ENCODE assay signal across 7 mouse cellular contexts in genomic region chr10:81284719-81285118, GRCm38 (mm10). TPM values are rescaled to one million over a fixed set of nuclear protein-coding genes. Genes with fewer than 3 reads are reported as not detected.
DNase-seq lines count a peak whose midpoint lies in the region; ATAC-seq lines count a peak whose summit lies in the region.

No protein-coding gene starts in this region.

- peak; percentile 11; the same call in 1 of the 2 replicates for ATAC-seq in embryonic facial prominence, embryonic 13.5 days (ENCODE audit: insufficient number of reproducible peaks, insufficient read depth, low FRiP score, low TSS enrichment, low read depth)
- no peak for ATAC-seq in forebrain, embryonic 15.5 days (replicated peaks)

- peak; percentile 79 for DNase-seq in kidney, postnatal 10 days
- DNase-seq in lung, postnatal 4 days: peak; percentile 68 to 83
- no peak for DNase-seq in ovary, postnatal 36 days (ENCODE audit: low spot score)
- no peak for DNase-seq in adrenal gland, postnatal 36 days
- no peak for DNase-seq in right cerebral cortex, postnatal 36 days (ENCODE audit: low spot score in 2 of 2)

- H3K27ac ChIP-seq in embryonic facial prominence, embryonic 13.5 days: peak overlapping the region; percentile 16; the same call in 1 of the 2 replicates
- no peak overlapping the region for H3K27ac ChIP-seq in forebrain, embryonic 15.5 days (replicated peaks)

- H3K9me3 ChIP-seq in embryonic facial prominence, embryonic 13.5 days: no peaks in the 10 kb centered on the region
- no peaks in the 10 kb centered on the region for H3K9me3 ChIP-seq in forebrain, embryonic 15.5 days

- WGBS in embryonic facial prominence, embryonic 13.5 days: 5% methylated on average over 17 of the region's 17 CpGs
- 15% methylated on average over 17 of the region's 17 CpGs for WGBS in forebrain, embryonic 15.5 days

- H3K4me1 ChIP-seq in embryonic facial prominence, embryonic 13.5 days: peaks cover 26% of the 10 kb centered on the region; the same call in 1 of the 2 replicates
- peaks cover 15% of the 10 kb centered on the region for H3K4me1 ChIP-seq in forebrain, embryonic 15.5 days

- peaks cover 66% of the 10 kb centered on the region for H3K27me3 ChIP-seq in embryonic facial prominence, embryonic 13.5 days
- peaks cover 7% of the 10 kb centered on the region; the same call in 1 of the 2 replicates for H3K27me3 ChIP-seq in forebrain, embryonic 15.5 days

- H3K4me2 ChIP-seq in embryonic facial prominence, embryonic 13.5 days: peak overlapping the region; percentile 72
- H3K4me2 ChIP-seq in forebrain, embryonic 15.5 days (replicated peaks): peak overlapping the region; percentile 86

- H3K36me3 ChIP-seq in embryonic facial prominence, embryonic 13.5 days: no peaks in the 10 kb centered on the region
- H3K36me3 ChIP-seq in forebrain, embryonic 15.5 days: no peaks in the 10 kb centered on the region

- no peak overlapping the region for H3K9ac ChIP-seq in embryonic facial prominence, embryonic 13.5 days
- no peak overlapping the region for H3K9ac ChIP-seq in forebrain, embryonic 15.5 days (replicated peaks)

- H3K4me3 ChIP-seq in embryonic facial prominence, embryonic 13.5 days: peak overlapping the region; percentile 44; the same call in 1 of the 2 replicates
- H3K4me3 ChIP-seq in forebrain, embryonic 15.5 days: peak overlapping the region; percentile 54; the same call in 1 of the 2 replicates

RNA-seq across cellular contexts. Expression of gene Tjp3, which starts 6.7 kb away (rescaled TPM):
- polyA plus RNA-seq in embryonic facial prominence, embryonic 13.5 days (2015; fragmentation: Nextera tagmentation; extraction: Ambion mirVana): 5.0 and 7.2 TPM in 2 replicates
- polyA plus RNA-seq in forebrain, embryonic 15.5 days (2015; fragmentation: Nextera tagmentation; extraction: Ambion mirVana): 8.5 and 9.0 TPM in 2 replicates
- total RNA-seq in adrenal gland, postnatal 36 days (2021): under 1 TPM; 0.23 to 0.26 TPM

RNA-seq across cellular contexts. Expression of gene Pip5k1c, which starts 8.0 kb away (rescaled TPM):
- polyA plus RNA-seq in embryonic facial prominence, embryonic 13.5 days (2015; fragmentation: Nextera tagmentation; extraction: Ambion mirVana): 56.0 and 57.6 TPM in 2 replicates
- polyA plus RNA-seq in forebrain, embryonic 15.5 days (2015; fragmentation: Nextera tagmentation; extraction: Ambion mirVana): 123 and 127 TPM in 2 replicates
- 10 to 100 TPM; 37.2 to 40.9 TPM for total RNA-seq in adrenal gland, postnatal 36 days (2021)

RNA-seq across cellular contexts. Expression of gene Apba3, which starts 18.0 kb away (rescaled TPM):
- polyA plus RNA-seq in embryonic facial prominence, embryonic 13.5 days (2015; fragmentation: Nextera tagmentation; extraction: Ambion mirVana): 61.9 and 67.9 TPM in 2 replicates
- 33.5 and 37.5 TPM in 2 replicates for polyA plus RNA-seq in forebrain, embryonic 15.5 days (2015; fragmentation: Nextera tagmentation; extraction: Ambion mirVana)
- 100 to 1,000 TPM in 1 of 2 experiments, 10 to 100 TPM in 1; 78.8 to 109 TPM for total RNA-seq in adrenal gland, postnatal 36 days (2021)

RNA-seq across cellular contexts. Expression of gene Mrpl54, which starts 18.0 kb away (rescaled TPM):
- polyA plus RNA-seq in embryonic facial prominence, embryonic 13.5 days (2015; fragmentation: Nextera tagmentation; extraction: Ambion mirVana): 197 and 202 TPM in 2 replicates
- polyA plus RNA-seq in forebrain, embryonic 15.5 days (2015; fragmentation: Nextera tagmentation; extraction: Ambion mirVana): 97.3 and 104 TPM in 2 replicates
- total RNA-seq in adrenal gland, postnatal 36 days (2021): 100 to 1,000 TPM; 121 to 141 TPM

RNA-seq across cellular contexts. Expression of gene Matk, which starts 32.0 kb away (rescaled TPM):
- 7.0 and 7.4 TPM in 2 replicates for polyA plus RNA-seq in embryonic facial prominence, embryonic 13.5 days (2015; fragmentation: Nextera tagmentation; extraction: Ambion mirVana)
- 22.4 TPM in 2 replicates for polyA plus RNA-seq in forebrain, embryonic 15.5 days (2015; fragmentation: Nextera tagmentation; extraction: Ambion mirVana)
- under 1 TPM; 0.36 to 0.86 TPM for total RNA-seq in adrenal gland, postnatal 36 days (2021)

Comparison
In these comparisons a context has a peak if more than half of its experiments do, and no peak if none do; other contexts are left out.
1. DNase-seq: peak in kidney, postnatal 10 days (single experiment) and lung, postnatal 4 days (2 of 2); none in ovary, postnatal 36 days (single experiment), adrenal gland, postnatal 36 days (0 of 2) and right cerebral cortex, postnatal 36 days (0 of 2).